Mouse (Mus musculus): ENCODE measurements around the gene Cldn10. TPM values are rescaled to one million over a fixed set of nuclear protein-coding genes. Genes with fewer than 3 reads are reported as not detected.

The Cldn10 gene
- total RNA-seq, 2 experiments from 2014 or later = 1.1 to 4.5 TPM

- ATAC-seq (replicated peaks; ENCODE audit: low FRiP score, low TSS enrichment, poor library complexity, severe bottlenecking) = peak; percentile 38
Observed at GRCm38 (mm10) chr14:118854371-118855114, 66.8 kb downstream of the Cldn10 start.

GRCm38 (mm10) chr14:118855141-118855800 lies 67.6 kb downstream of the Cldn10 start:
- ATAC-seq (replicated peaks; ENCODE audit: low FRiP score, low TSS enrichment, poor library complexity, severe bottlenecking) = peak; percentile 73

- peak; percentile 51; the same call in 1 of the 2 replicates for ATAC-seq (replicated peaks; ENCODE audit: low FRiP score, low TSS enrichment, poor library complexity, severe bottlenecking)
Observed at GRCm38 (mm10) chr14:118856563-118856962, 68.9 kb downstream of the Cldn10 start.

GRCm38 (mm10) chr14:118858318-118858717 lies 70.6 kb downstream of the Cldn10 start:
- ATAC-seq (replicated peaks; ENCODE audit: low FRiP score, low TSS enrichment, poor library complexity, severe bottlenecking) = no peak

- ATAC-seq (replicated peaks; ENCODE audit: low FRiP score, low TSS enrichment, poor library complexity, severe bottlenecking) = peak; percentile 82
Observed at GRCm38 (mm10) chr14:118862253-118862652, 74.5 kb downstream of the Cldn10 start.

GRCm38 (mm10) chr14:118864905-118865304 lies 77.2 kb downstream of the Cldn10 start:
- no peak for ATAC-seq (replicated peaks; ENCODE audit: low FRiP score, low TSS enrichment, poor library complexity, severe bottlenecking)

GRCm38 (mm10) chr14:118866014-118866811 lies 78.5 kb downstream of the Cldn10 start:
- peak; percentile 52 for ATAC-seq (replicated peaks; ENCODE audit: low FRiP score, low TSS enrichment, poor library complexity, severe bottlenecking)

GRCm38 (mm10) chr14:118867366-118867765 lies 79.7 kb downstream of the Cldn10 start:
- no peak for ATAC-seq (replicated peaks; ENCODE audit: low FRiP score, low TSS enrichment, poor library complexity, severe bottlenecking)

- no peak for ATAC-seq (replicated peaks; ENCODE audit: low FRiP score, low TSS enrichment, poor library complexity, severe bottlenecking)
Observed at GRCm38 (mm10) chr14:118868102-118868724, 80.5 kb downstream of the Cldn10 start.

- ATAC-seq (replicated peaks; ENCODE audit: low FRiP score, low TSS enrichment, poor library complexity, severe bottlenecking) = peak; percentile 87
Observed at GRCm38 (mm10) chr14:118869712-118870111, 82.0 kb downstream of the Cldn10 start.

GRCm38 (mm10) chr14:118874126-118874525 lies 86.4 kb downstream of the Cldn10 start:
- no peak for ATAC-seq (replicated peaks; ENCODE audit: low FRiP score, low TSS enrichment, poor library complexity, severe bottlenecking)

GRCm38 (mm10) chr14:118874786-118875415 lies 87.2 kb downstream of the Cldn10 start:
- no peak for ATAC-seq (replicated peaks; ENCODE audit: low FRiP score, low TSS enrichment, poor library complexity, severe bottlenecking)

- no peak for ATAC-seq (replicated peaks; ENCODE audit: low FRiP score, low TSS enrichment, poor library complexity, severe bottlenecking)
Observed at GRCm38 (mm10) chr14:118878346-118878910, 90.7 kb downstream of the Cldn10 start.

GRCm38 (mm10) chr14:118880696-118881095 lies 93.0 kb downstream of the Cldn10 start:
- ATAC-seq (replicated peaks; ENCODE audit: low FRiP score, low TSS enrichment, poor library complexity, severe bottlenecking) = no peak

- ATAC-seq (replicated peaks; ENCODE audit: low FRiP score, low TSS enrichment, poor library complexity, severe bottlenecking) = peak; percentile 83
Observed at GRCm38 (mm10) chr14:118883344-118884249, 95.9 kb downstream of the Cldn10 start.

GRCm38 (mm10) chr14:118884250-118884556 lies 96.5 kb downstream of the Cldn10 start:
- ATAC-seq (replicated peaks; ENCODE audit: low FRiP score, low TSS enrichment, poor library complexity, severe bottlenecking) = peak; percentile 60

- ATAC-seq (replicated peaks; ENCODE audit: low FRiP score, low TSS enrichment, poor library complexity, severe bottlenecking) = no peak
Observed at GRCm38 (mm10) chr14:118890101-118890500, 102.4 kb downstream of the Cldn10 start.

- no peak for ATAC-seq (replicated peaks; ENCODE audit: low FRiP score, low TSS enrichment, poor library complexity, severe bottlenecking)
Observed at GRCm38 (mm10) chr14:118895228-118895627, 107.5 kb downstream of the Cldn10 start.

Data from megakaryocyte-erythroid progenitor cell, adult 5-6 weeks (primary cell).